Mouse (Mus musculus) kidney, adult 18-20 months (tissue): ENCODE data around the gene Zbed6.
"Not testable (repeated sequence)": the region's sequence is repeated elsewhere in the genome, so short reads cannot be mapped to it uniquely, and the experiment has no call there.

ENCODE experiments used
- DNase-seq: peaks from one replicate; pipeline ENCODE4 v3.0.0; 2021

The Zbed6 gene

GRCm38 (mm10) chr1:133660466-133661202, at the start of gene Zbed6:
TSS of gene Zbed6 (minus strand) at chr1:133660885.
- peak; percentile 72 for DNase-seq

- DNase-seq = no peak
Measured at GRCm38 (mm10) chr1:133709292-133709691, 48.6 kb upstream of the Zbed6 start.

- DNase-seq = not testable (repeated sequence)
Measured at GRCm38 (mm10) chr1:133701824-133702223, 41.1 kb upstream of the Zbed6 start.

GRCm38 (mm10) chr1:133697935-133698620, 37.4 kb upstream of the Zbed6 start:
- no peak for DNase-seq

GRCm38 (mm10) chr1:133695901-133696300, 35.2 kb upstream of the Zbed6 start:
- peak; percentile 85 for DNase-seq

- no peak for DNase-seq
Measured at GRCm38 (mm10) chr1:133694876-133695275, 34.2 kb upstream of the Zbed6 start.

- DNase-seq = no peak
Measured at GRCm38 (mm10) chr1:133694301-133694700, 33.6 kb upstream of the Zbed6 start.

GRCm38 (mm10) chr1:133693536-133694114, 32.9 kb upstream of the Zbed6 start:
- no peak for DNase-seq

- no peak for DNase-seq
Measured at GRCm38 (mm10) chr1:133692195-133692594, 31.5 kb upstream of the Zbed6 start.

GRCm38 (mm10) chr1:133691046-133691445, 30.4 kb upstream of the Zbed6 start:
- no peak for DNase-seq

- no peak for DNase-seq
Measured at GRCm38 (mm10) chr1:133689897-133690296, 29.2 kb upstream of the Zbed6 start, which contains the start of gene Lax1. TSS of gene Lax1 (minus strand) at chr1:133690108.

- no peak for DNase-seq
Measured at GRCm38 (mm10) chr1:133688301-133688700, 27.6 kb upstream of the Zbed6 start.

GRCm38 (mm10) chr1:133685749-133686519, 25.2 kb upstream of the Zbed6 start:
- peak; percentile 56 for DNase-seq

- no peak for DNase-seq
Measured at GRCm38 (mm10) chr1:133671801-133672200, 11.1 kb upstream of the Zbed6 start.

GRCm38 (mm10) chr1:133671266-133671665, 10.6 kb upstream of the Zbed6 start:
- no peak for DNase-seq

GRCm38 (mm10) chr1:133670776-133671175, 10.1 kb upstream of the Zbed6 start:
- DNase-seq = no peak

GRCm38 (mm10) chr1:133670190-133670589, 9.5 kb upstream of the Zbed6 start:
- DNase-seq = no peak

- DNase-seq = no peak
Measured at GRCm38 (mm10) chr1:133668618-133669017, 7.9 kb upstream of the Zbed6 start.

- DNase-seq = no peak
Measured at GRCm38 (mm10) chr1:133667721-133668120, 7.0 kb upstream of the Zbed6 start.

GRCm38 (mm10) chr1:133665713-133666112, 5.0 kb upstream of the Zbed6 start:
- DNase-seq = not testable (repeated sequence)

- no peak for DNase-seq
Measured at GRCm38 (mm10) chr1:133664203-133664970, 3.7 kb upstream of the Zbed6 start.

- DNase-seq = no peak
Measured at GRCm38 (mm10) chr1:133663427-133663826, 2.7 kb upstream of the Zbed6 start.
